Mouse (Mus musculus) spleen, postnatal 10 days (tissue): ENCODE measurements around the gene Sash3.

Experiments used
- DNase-seq, 2 experiments: peaks; one replicate each; pipeline ENCODE4 v3.0.0; 2021 to 2022; ENCODE audit warnings: low spot score in 2 of 2

Gene Sash3

GRCm38 (mm10) chrX:48146262-48146661, at the start of gene Sash3:
Gene Sash3 (plus strand): TSS chrX:48146436.
- peak; percentile 36 to 71 for DNase-seq

- no peak for DNase-seq
Observed at GRCm38 (mm10) chrX:48096580-48096979, 49.7 kb upstream of the Sash3 start.

GRCm38 (mm10) chrX:48098470-48099129, 47.6 kb upstream of the Sash3 start:
- peak in 1 of 2 experiments; percentile 14 for DNase-seq

- DNase-seq: peak in 1 of 2 experiments; percentile 13
Observed at GRCm38 (mm10) chrX:48099871-48100270, 46.4 kb upstream of the Sash3 start.

GRCm38 (mm10) chrX:48103256-48103655, 43.0 kb upstream of the Sash3 start:
- no peak for DNase-seq

- no peak for DNase-seq
Observed at GRCm38 (mm10) chrX:48104736-48105441, 41.3 kb upstream of the Sash3 start.

- DNase-seq: no peak
Observed at GRCm38 (mm10) chrX:48106226-48106625, 40.0 kb upstream of the Sash3 start.

- DNase-seq: no peak
Observed at GRCm38 (mm10) chrX:48108394-48109315, 37.6 kb upstream of the Sash3 start, which contains the start of gene Xpnpep2. Gene Xpnpep2 (plus strand): TSS chrX:48108725.

- no peak for DNase-seq
Observed at GRCm38 (mm10) chrX:48109316-48109655, 37.0 kb upstream of the Sash3 start.

- DNase-seq: no peak
Observed at GRCm38 (mm10) chrX:48119294-48119693, 26.9 kb upstream of the Sash3 start.

GRCm38 (mm10) chrX:48124132-48125071, 21.8 kb upstream of the Sash3 start:
- peak; percentile 54 to 72 for DNase-seq

GRCm38 (mm10) chrX:48126903-48127476, 19.2 kb upstream of the Sash3 start:
- DNase-seq: no peak

- DNase-seq: no peak
Observed at GRCm38 (mm10) chrX:48127502-48128218, 18.6 kb upstream of the Sash3 start.

GRCm38 (mm10) chrX:48129167-48129566, 17.1 kb upstream of the Sash3 start:
- DNase-seq: no peak

- DNase-seq: peak in 1 of 2 experiments; percentile 34
Observed at GRCm38 (mm10) chrX:48136935-48137334, 9.3 kb upstream of the Sash3 start.

GRCm38 (mm10) chrX:48138011-48138410, 8.2 kb upstream of the Sash3 start:
- DNase-seq: no peak

- DNase-seq: peak in 1 of 2 experiments; percentile 46
Observed at GRCm38 (mm10) chrX:48138539-48139275, 7.5 kb upstream of the Sash3 start.

GRCm38 (mm10) chrX:48139368-48140285, 6.6 kb upstream of the Sash3 start:
- no peak for DNase-seq
